Mouse (Mus musculus) large intestine, adult 2 months (tissue): ENCODE data around the gene Platr17. TPM values are rescaled to one million over a fixed set of nuclear protein-coding genes. Genes with fewer than 3 reads are reported as not detected.
A peak's percentile ranks its signal among the peaks of the same experiment; 100 is the strongest.
"Not testable (repeated sequence)": the region's sequence is repeated elsewhere in the genome, so short reads cannot be mapped to it uniquely, and the experiment has no call there.

Source experiments
- DNase-seq: peaks from one replicate; pipeline ENCODE4 v3.0.0-alpha.2; 2012; ENCODE audit warnings: low read depth, low spot score
- WGBS: fragments of 180-500 bp; shearing (Covaris S2); methylation state at CpG from one replicate; pipeline ENCODE4 v1.1.7; 2018; 5-methylcytosine and 5-hydroxymethylcytosine counted together
- polyA plus RNA-seq: library from polyadenylated mRNA; depleted of rRNA; stranded (reverse); fragments of >200 nt; gene quantifications from 2 replicates; pipeline ENCODE4 v1.2.3, GENCODE M21; 2012; rRNA removed

Platr17 gene
- polyA plus RNA-seq, result 0.67 TPM in 1 of 2 replicates, not detected in the other

GRCm38 (mm10) chr17:33904835-33905234 is at the start of gene Platr17:
Gene Platr17, plus strand, starts transcription at chr17:33905135.
- DNase-seq, result not testable (repeated sequence)

GRCm38 (mm10) chr17:33857816-33858215 is 47.1 kb upstream of the Platr17 start:
- DNase-seq, result no peak
- WGBS, result 88% methylated on average over 4 of the region's 4 CpGs

More at GRCm38 (mm10) chr17:33904835-33905234, at the start of gene Platr17:
- WGBS, result 30% methylated on average over 4 of the region's 4 CpGs

- DNase-seq, result no peak
- 30% methylated on average over 9 of the region's 9 CpGs for WGBS
Measured at GRCm38 (mm10) chr17:33865330-33866030, 39.5 kb upstream of the Platr17 start.

DNA sequence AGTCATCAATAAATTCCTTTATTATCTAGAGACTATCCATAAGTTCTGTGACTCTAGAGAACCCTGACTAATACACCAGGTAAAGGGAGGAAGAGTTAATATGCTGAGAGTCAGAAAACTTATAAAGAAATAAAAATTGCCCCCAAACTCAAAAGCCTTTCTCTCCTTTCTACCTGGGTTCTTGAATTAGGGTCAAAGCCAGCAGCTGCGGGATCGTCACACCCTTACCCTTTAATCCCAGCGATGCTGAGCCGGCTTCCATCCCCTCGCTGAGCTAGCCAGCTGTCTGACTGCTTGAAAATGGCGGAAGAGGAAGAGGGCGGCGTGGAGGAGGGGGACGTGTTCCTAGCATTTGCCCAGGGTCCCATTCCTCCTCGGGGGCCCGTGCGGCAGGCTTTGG is 31.4 kb upstream of the Platr17 start, which contains the start of gene Gm7029:
Gene Gm7029, plus strand, starts transcription at position 301 of the 400 bp plus-strand sequence.
- 90% methylated on average over 5 of the region's 12 CpGs for WGBS
- not testable (repeated sequence) for DNase-seq

- 87% methylated on average over 11 of the region's 11 CpGs for WGBS
- DNase-seq, result no peak
Measured at GRCm38 (mm10) chr17:33874411-33874810, 30.5 kb upstream of the Platr17 start.

GRCm38 (mm10) chr17:33875797-33876196 is 29.1 kb upstream of the Platr17 start:
- WGBS, result 79% methylated on average over 5 of the region's 5 CpGs
- DNase-seq, result not testable (repeated sequence)

DNA sequence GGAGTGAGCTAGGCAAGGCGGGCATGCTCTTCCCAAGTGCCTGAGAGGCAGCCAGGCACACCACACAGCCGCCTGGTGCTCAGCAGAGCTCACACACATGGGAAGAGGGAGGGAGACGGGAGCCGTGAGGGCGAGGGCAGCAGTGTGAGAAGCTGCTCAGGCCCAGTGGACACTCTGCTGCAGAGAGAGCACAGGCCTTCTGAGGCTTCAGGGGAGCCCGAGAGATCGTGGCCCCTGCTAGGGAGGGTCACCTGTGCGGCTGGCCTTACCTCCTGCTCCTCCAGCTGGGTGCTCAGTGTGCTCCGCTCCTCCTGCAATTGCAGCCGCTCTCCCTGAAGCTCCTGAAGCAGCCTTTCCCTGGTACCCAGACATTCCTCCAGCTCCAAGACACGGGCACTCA is 20.6 kb upstream of the Platr17 start:
- DNase-seq, result not testable (repeated sequence)
- WGBS, result 95% methylated on average over 10 of the region's 11 CpGs

- not testable (repeated sequence) for DNase-seq
- WGBS, result 24% methylated on average over 2 of the region's 2 CpGs
Measured at GRCm38 (mm10) chr17:33887802-33888201, 17.1 kb upstream of the Platr17 start.

DNA sequence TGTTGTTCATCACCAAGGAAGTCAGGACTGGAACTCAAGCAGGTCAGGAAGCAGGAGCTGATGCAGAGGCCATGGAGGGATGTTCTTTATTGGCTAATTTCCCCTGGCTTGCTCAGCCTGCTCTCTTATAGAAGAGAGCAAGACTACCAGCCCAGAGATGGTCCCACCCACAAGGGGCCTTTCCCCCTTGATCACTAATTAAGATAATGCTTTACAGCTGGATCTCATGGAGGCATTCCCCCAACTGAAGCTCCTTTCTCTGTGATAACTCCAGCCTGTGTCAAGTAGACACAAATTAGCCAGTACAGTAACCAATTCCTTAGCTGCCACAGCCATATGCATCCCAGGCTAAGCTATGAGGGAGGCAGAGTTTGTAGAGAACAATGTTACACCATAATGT is 16.7 kb upstream of the Platr17 start:
- DNase-seq, result not testable (repeated sequence)

GRCm38 (mm10) chr17:33889941-33890532 is 14.9 kb upstream of the Platr17 start:
- under 1% methylated on average over 38 of the region's 44 CpGs for WGBS
- not testable (repeated sequence) for DNase-seq

GRCm38 (mm10) chr17:33890533-33891059 is 14.3 kb upstream of the Platr17 start, which contains the start of gene Kifc1:
Gene Kifc1, minus strand, starts transcription at chr17:33890661.
- under 1% methylated on average over 49 of the region's 49 CpGs for WGBS
- DNase-seq, result peak; percentile 94

- 42% methylated on average over 2 of the region's 2 CpGs for WGBS
Measured at GRCm38 (mm10) chr17:33891357-33891756, 13.6 kb upstream of the Platr17 start.

DNA sequence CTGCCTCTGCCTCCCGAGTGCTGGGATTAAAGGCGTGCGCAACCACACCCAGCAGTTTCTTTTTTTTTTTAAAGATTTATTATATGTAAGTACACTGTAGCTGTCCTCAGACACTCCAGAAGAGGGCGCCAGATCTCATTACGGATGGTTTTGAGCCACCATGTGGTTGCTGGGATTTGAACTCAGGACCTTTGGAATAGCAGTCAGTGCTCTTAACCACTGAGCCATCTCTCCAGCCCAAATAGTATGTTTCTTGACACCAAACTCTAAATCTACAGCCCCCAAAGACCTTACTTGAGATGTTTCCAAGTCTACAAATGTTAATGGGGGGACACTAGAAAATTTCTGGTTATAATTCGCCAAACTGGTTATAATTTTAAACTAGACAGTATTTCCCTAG is 13.0 kb upstream of the Platr17 start:
- WGBS, result 53% methylated on average over 6 of the region's 6 CpGs

More at GRCm38 (mm10) chr17:33891357-33891756, 13.6 kb upstream of the Platr17 start:
- DNase-seq, result no peak

GRCm38 (mm10) chr17:33892429-33892828 is 12.5 kb upstream of the Platr17 start:
- WGBS, result 28% methylated on average over 7 of the region's 7 CpGs
- no peak for DNase-seq

More for the DNA sequence above, 13.0 kb upstream of the Platr17 start:
- not testable (repeated sequence) for DNase-seq

GRCm38 (mm10) chr17:33893011-33893410 is 11.9 kb upstream of the Platr17 start:
- not testable (repeated sequence) for DNase-seq
- 63% methylated on average over 4 of the region's 4 CpGs for WGBS

DNA sequence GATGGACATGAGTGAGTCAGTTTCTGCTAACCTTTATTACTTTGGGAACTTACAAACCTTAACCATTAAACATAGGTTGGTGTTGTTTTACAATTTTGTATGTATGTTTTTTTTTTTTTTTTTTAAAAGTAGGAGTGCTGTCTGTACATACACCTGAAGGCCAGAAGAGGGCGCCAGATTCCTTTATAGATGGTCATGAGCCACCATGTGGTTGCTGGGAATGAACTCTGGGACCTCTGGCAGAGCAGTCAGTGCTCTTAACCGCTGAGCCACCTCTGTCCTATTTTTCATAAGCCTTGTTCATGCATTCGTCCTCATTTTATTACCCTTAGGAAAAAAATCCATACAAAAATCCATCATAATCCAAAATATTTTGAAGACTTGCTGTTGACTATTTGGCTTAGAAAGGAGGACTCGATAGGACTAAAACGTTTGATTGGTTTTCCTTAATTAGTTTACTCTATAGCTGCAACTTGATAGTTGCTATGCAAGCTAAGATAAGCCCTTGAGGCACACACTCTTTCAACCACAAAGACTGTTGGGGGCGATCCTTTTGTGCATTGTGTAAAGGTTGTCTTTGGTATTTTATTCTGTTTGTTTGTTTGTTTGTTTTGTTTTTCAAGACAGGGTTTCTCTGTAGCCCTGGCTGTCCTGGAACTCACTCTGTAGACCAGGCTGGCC is 7.7 kb upstream of the Platr17 start:
- 32% methylated on average over 6 of the region's 6 CpGs for WGBS
- peak; percentile 55 for DNase-seq

DNA sequence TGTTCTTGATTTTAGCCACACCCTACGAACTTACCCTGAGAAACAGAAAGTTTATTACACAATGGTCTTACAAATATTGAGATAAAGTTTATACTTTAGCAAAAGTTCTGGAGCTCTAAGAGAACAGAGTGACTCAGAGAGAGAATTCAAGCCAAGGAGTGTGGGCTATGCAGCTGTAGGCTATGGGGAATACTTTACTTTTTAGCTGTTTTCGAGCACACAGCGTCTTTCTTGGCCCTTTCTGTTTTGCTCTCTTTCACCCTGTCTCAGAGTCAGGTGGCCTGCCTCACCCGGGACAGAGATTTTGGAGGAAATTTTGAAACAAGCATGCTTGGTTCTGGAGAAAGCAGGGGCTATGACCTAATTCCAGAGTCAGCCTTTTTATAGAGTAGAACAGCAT is 6.7 kb upstream of the Platr17 start:
- not testable (repeated sequence) for DNase-seq
- 61% methylated on average over 4 of the region's 4 CpGs for WGBS

DNA sequence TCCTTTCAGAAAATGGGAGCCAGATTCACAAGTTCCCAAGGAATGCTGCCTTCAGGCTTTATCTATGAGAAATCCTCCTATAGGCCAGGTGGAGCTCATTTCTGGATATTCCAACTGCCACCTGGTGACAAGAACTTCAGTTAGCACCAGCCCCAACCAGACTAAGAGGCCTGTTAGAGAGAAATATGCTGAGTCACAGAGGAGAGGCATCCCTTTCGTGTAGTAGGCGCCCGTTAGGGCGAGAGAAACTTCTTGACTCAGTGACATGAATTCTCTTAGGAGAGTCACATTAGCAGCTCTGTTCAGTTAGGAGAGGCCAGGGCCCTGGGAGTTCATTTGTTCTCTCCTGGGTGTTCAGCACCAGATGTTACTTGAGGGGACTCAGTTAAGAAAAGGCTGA is 5.3 kb upstream of the Platr17 start:
- 61% methylated on average over 4 of the region's 4 CpGs for WGBS
- no peak for DNase-seq

DNA sequence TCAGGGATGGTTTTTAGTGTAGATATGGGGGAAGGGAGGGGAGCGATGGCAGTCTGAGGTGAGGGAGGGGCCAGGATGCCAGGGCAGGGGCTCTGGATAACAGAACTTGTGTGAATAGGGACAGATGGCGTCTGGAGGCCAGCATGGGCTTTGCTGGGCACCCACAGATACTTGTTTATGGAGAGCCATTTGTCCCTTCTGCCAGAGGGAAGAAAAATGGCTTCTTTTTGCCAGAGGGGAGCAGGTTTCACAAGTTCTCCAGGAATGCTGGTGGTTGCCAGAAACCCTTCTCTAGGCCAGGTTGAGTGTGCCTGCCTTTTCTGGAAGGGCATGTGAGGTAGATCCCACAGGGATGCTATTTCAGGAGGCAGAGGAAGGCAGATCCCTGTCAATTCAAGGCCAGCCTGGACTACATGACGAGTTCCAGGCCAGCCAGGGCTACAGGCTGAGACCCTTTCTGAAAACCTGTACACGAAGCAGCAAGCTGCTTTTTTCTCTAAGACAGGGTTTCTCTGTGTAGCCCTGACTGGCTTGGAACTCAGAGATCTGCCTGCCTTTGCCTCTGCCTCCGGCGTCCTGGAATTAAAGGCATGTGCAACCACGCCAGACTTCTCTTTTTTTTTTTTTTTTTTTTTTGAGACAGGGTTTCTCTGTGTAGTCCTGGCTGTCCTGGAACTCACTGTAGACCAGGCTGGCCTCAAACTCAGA is 4.5 kb upstream of the Platr17 start:
- no peak for DNase-seq
- 77% methylated on average over 7 of the region's 7 CpGs for WGBS

DNA sequence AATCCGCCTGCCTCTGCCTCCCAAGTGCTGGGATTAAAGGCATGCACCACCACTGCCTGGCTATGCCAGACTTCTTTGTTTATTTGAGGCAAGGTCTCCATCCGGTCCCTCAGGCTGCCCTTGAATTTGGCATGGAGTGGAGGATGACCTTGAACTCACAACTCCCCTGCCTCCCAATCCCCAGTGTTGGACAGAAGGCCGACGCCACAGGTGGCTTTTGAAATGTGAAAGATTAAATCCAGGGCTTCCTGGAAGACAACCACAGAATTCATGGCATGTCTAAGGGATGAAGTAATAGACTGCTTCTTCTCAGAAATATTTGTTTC is 4.0 kb upstream of the Platr17 start:
- DNase-seq, result no peak

More for the DNA sequence above, 4.0 kb upstream of the Platr17 start:
- WGBS, result 77% methylated on average over 4 of the region's 4 CpGs
